Mouse (Mus musculus): ENCODE results near the gene Aurka.

DNA sequence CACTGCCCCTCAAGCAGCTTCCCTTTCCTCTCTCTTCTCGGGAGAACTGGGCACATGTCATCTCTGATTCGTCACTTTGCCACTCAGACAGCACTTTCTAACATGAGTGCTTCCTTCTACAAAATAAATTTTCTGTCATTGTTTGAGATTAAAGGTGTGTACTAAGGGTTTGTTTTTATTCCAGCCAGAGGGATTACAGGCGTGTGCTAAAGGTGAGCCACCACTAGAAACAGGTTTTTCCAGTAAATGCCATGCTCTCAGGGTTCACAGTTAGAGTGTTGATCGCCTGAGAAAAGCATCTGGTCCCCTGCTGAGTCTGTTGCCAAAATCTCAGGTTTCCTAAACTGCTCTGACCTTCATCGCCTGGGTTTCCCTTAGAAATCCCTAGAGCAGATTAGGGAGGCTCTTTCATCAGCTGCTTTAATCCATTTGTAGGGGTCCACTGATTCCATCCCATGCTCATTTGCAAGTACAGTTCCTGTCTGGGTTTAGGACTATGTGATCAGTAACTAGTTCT, 6.7 kb upstream of the Aurka start:
- TF ChIP-seq CTCF (IDR thresholded peaks at IDR 0.05; ENCODE audit: extremely low read depth, insufficient read depth, low read length): no peak
- no peak for TF ChIP-seq POLR2A (IDR thresholded peaks at IDR 0.05; ENCODE audit: extremely low read depth, insufficient read depth, low read length)
